Mouse (Mus musculus) ES-Bruce4 (cell line): Measurements from ENCODE around the gene Olfr1359. TPM values are rescaled to one million over a fixed set of nuclear protein-coding genes. Genes with fewer than 3 reads are reported as not detected.
"Not testable (repeated sequence)": the region's sequence is repeated elsewhere in the genome, so short reads cannot be mapped to it uniquely, and the experiment has no call there.

ENCODE experiments used
- H3K27ac ChIP-seq: 2 replicates; pipeline ENCODE4 v1.5.1; 2012; ENCODE audit warnings: low read length, inconsistent platforms; ENCODE audit not compliant: insufficient read depth
- H3K27me3 ChIP-seq: 2 replicates; pipeline ENCODE4 v1.6.1; 2012; ENCODE audit warnings: mild to moderate bottlenecking, low read length, inconsistent platforms; ENCODE audit not compliant: control insufficient read depth, poor library complexity, insufficient read depth, severe bottlenecking
- H3K36me3 ChIP-seq: 2 replicates; pipeline ENCODE4 v1.6.1; 2012; ENCODE audit warnings: inconsistent platforms, mild to moderate bottlenecking, low read length, moderate library complexity; ENCODE audit not compliant: control insufficient read depth, poor library complexity, insufficient read depth, severe bottlenecking
- H3K4me1 ChIP-seq: one replicate; pipeline ENCODE4 v1.8.1; 2011; ENCODE audit warnings: low read length; ENCODE audit not compliant: control insufficient read depth, insufficient read depth
- H3K4me3 ChIP-seq: 2 replicates; pipeline ENCODE4 v1.5.1; 2011; ENCODE audit warnings: low read depth, mild to moderate bottlenecking, low read length
- H3K9ac ChIP-seq: 2 replicates; pipeline ENCODE4 v1.6.1; 2012; ENCODE audit warnings: low read depth, mild to moderate bottlenecking, inconsistent platforms; ENCODE audit not compliant: poor library complexity, severe bottlenecking
- H3K9me3 ChIP-seq: replicated peaks from 2 replicates; pipeline ENCODE4 v1.6.1; 2012; ENCODE audit warnings: mild to moderate bottlenecking, low read length, inconsistent platforms; ENCODE audit not compliant: control insufficient read depth, poor library complexity, insufficient read depth, severe bottlenecking
- CTCF ChIP-seq: IDR thresholded peaks from one replicate; pipeline ENCODE4 v1.8.1; 2011; ENCODE audit warnings: low read depth, low read length
- EP300 ChIP-seq: IDR thresholded peaks from 2 replicates; pipeline ENCODE4 v1.6.1; 2011; ENCODE audit warnings: low read depth, low read length; ENCODE audit not compliant: insufficient read depth
- POLR2A ChIP-seq: IDR thresholded peaks from one replicate; pipeline ENCODE4 v1.8.1; 2011; ENCODE audit warnings: low read length; ENCODE audit not compliant: insufficient read depth
- polyA plus RNA-seq: library from polyadenylated mRNA; stranded (reverse); fragments of >200 nt; gene quantifications from 2 replicates; pipeline ENCODE4 v1.2.4, GENCODE M21; 2011; ENCODE audit warnings: low read depth; ENCODE audit not compliant: missing spikeins, insufficient read depth, insufficient read length

The Olfr1359 gene
- polyA plus RNA-seq, 1 experiment, result not detected

DNA sequence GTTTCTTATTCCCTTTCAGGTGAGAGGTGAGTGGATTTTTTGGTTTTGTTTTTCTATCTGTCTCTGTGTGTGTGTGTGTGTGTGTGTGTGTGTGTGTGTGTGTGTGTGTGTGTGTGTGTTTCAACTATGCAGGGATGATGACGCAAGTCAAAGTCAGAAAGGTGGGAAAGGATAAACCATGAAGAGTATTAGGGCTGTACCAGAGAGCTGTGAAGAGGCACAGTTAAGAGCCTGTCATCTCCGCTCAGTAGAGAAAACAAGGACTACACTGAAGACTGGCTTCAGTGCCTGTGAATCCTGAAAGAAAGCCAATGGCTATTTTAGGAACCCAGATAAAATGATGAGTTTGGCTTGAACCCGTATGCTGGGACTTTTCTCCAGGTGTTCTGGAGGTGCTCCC is 53.9 kb downstream of the Olfr1359 start:
- no peaks in the 10 kb centered on the region for H3K4me1 ChIP-seq
- no peak overlapping the region; the same call in 1 of the 2 replicates for H3K27ac ChIP-seq
- peak overlapping the region; percentile 73; the same call in 1 of the 2 replicates for H3K9ac ChIP-seq
- H3K4me3 ChIP-seq, result no peak overlapping the region
- H3K9me3 ChIP-seq, result no peaks in the 10 kb centered on the region
- H3K36me3 ChIP-seq, result peaks cover 5% of the 10 kb centered on the region
- no peak for TF ChIP-seq POLR2A
- no peak for TF ChIP-seq CTCF
- no peak for TF ChIP-seq EP300
- no peaks in the 10 kb centered on the region for H3K27me3 ChIP-seq

DNA sequence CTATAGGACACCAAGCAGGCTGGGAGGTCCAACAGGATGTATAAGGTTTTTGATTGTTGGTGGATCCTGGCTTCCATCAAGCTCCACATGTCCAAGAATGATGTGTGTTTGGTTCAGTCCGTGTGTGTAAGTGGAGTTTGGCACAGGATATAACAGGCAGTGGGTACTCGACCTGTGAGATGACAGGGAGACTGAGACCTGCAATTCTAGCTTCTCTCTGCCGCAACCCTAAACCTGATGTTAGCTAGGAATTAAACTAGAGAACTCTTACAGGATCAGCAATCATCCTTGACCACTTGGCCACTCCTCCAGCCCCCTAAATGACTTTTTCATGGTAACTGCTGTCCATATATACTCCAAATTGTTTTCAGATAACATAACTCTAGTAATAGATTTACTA is 54.4 kb downstream of the Olfr1359 start:
- Histone ChIP-seq H3K4me3 (peak overlapping the region; percentile 12; the same call in 1 of the 2 replicates), H3K27me3 (no peaks in the 10 kb centered on the region), H3K27ac (peak overlapping the region; percentile 61), H3K9me3 (no peaks in the 10 kb centered on the region), H3K4me1 (no peaks in the 10 kb centered on the region), H3K9ac (peak overlapping the region; percentile 73), H3K36me3 (peaks cover 5% of the 10 kb centered on the region)
- TF ChIP-seq CTCF (no peak), POLR2A (no peak), EP300 (no peak)

GRCm38 (mm10) chr13:21753051-21753523 is 55.2 kb downstream of the Olfr1359 start:
- peak overlapping the region; percentile 74 for H3K4me3 ChIP-seq
- peak overlapping the region; percentile 84 for H3K27ac ChIP-seq
- H3K4me1 ChIP-seq, result no peaks in the 10 kb centered on the region
- H3K9me3 ChIP-seq, result no peaks in the 10 kb centered on the region
- peaks cover 5% of the 10 kb centered on the region for H3K36me3 ChIP-seq
- no peak for TF ChIP-seq EP300
- no peak for TF ChIP-seq POLR2A
- no peak for TF ChIP-seq CTCF
- peak overlapping the region; percentile 73 for H3K9ac ChIP-seq
- H3K27me3 ChIP-seq, result no peaks in the 10 kb centered on the region

DNA sequence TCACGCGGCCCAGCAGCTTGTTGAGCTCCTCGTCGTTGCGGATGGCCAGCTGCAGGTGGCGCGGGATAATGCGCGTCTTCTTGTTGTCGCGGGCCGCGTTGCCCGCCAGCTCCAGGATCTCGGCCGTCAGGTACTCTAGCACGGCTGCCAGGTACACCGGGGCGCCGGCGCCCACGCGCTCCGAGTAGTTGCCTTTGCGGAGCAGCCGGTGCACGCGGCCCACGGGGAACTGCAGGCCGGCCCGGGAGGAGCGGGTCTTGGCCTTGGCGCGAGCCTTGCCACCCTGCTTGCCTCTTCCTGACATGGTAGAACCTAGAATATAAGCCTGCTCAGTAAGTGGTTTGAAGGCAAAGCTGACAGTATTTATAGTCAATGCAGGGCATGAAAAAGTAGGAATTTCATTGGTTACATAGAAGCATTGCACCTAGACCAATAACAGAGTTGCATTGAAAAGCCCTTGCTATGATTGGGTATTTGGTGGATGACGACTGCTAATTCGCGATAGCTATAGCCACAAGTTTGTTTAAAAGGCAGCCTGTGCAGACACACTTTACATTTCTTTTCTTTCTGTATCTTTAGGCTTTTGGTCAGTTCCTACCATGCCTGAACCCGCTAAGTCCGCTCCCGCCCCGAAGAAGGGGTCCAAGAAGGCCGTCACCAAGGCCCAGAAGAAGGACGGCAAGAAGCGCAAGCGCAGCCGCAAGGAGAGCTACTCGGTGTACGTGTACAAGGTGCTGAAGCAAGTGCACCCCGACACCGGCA is 55.8 kb downstream of the Olfr1359 start, which contains the start of the genes Hist1h2ak and Hist1h2bn:
TSS of gene Hist1h2ak (minus strand) at position 304 of the 762 bp plus-strand sequence.
TSS of gene Hist1h2bn (plus strand) at position 600 of the 762 bp plus-strand sequence.
- H3K9me3 ChIP-seq, H3K4me1 ChIP-seq, H3K27me3 ChIP-seq, H3K36me3 ChIP-seq: not testable (repeated sequence)
- peak within 1 kb of the TSS; percentile 74 for H3K4me3 ChIP-seq
- peak within 1 kb of the TSS; percentile 90 for H3K9ac ChIP-seq
- H3K27ac ChIP-seq, result peak within 1 kb of the TSS; percentile 84
- TF ChIP-seq POLR2A, result peak; percentile 71

- peak overlapping the region; percentile 90 for H3K9ac ChIP-seq
- H3K4me1 ChIP-seq, H3K9me3 ChIP-seq, H3K27me3 ChIP-seq, H3K36me3 ChIP-seq: not testable (repeated sequence)
- peak overlapping the region; percentile 80 for H3K27ac ChIP-seq
- peak overlapping the region; percentile 60 for H3K4me3 ChIP-seq
These were observed 56.5 kb downstream of the Olfr1359 start for GRCm38 (mm10) chr13:21754294-21755001.

- Histone ChIP-seq H3K9me3 (no peaks in the 10 kb centered on the region), H3K36me3 (no peaks in the 10 kb centered on the region), H3K9ac (no peak overlapping the region), H3K27ac (no peak overlapping the region), H3K4me3 (no peak overlapping the region), H3K4me1 (no peaks in the 10 kb centered on the region), H3K27me3 (no peaks in the 10 kb centered on the region)
- TF ChIP-seq CTCF (no peak), POLR2A (no peak), EP300 (no peak)
These were observed 57.8 kb downstream of the Olfr1359 start for GRCm38 (mm10) chr13:21755707-21756106.

Other genes with a start within 250 kb of the Olfr1359 start
- gene Zscan26, start 244.4 kb upstream of the Olfr1359 start, polyA plus RNA-seq, result 39.0 and 42.6 TPM in 2 replicates
- 0.55 TPM in 1 of 2 replicates, not detected in the other for gene Nkapl, start 229.6 kb upstream of the Olfr1359 start, polyA plus RNA-seq
- 0.58 and 0.59 TPM in 2 replicates for gene Zkscan4, start 219.2 kb upstream of the Olfr1359 start, polyA plus RNA-seq
- not detected in 2 replicates for gene Gm10065, start 218.7 kb upstream of the Olfr1359 start, polyA plus RNA-seq
- 0.52 TPM in 1 of 2 replicates, not detected in the other for gene AK157302, start 202.9 kb upstream of the Olfr1359 start, polyA plus RNA-seq
- gene Gm11273, start 196.7 kb upstream of the Olfr1359 start, polyA plus RNA-seq, result 3.2 and 7.4 TPM in 2 replicates
- gene Zkscan8, start 167.0 kb upstream of the Olfr1359 start, polyA plus RNA-seq, result 15.2 and 16.1 TPM in 2 replicates
- gene Olfr1366, start 155.3 kb upstream of the Olfr1359 start, polyA plus RNA-seq, result not detected in 2 replicates
- gene Olfr1535, start 138.2 kb upstream of the Olfr1359 start, polyA plus RNA-seq, result 0.15 and 0.23 TPM in 2 replicates
- gene Olfr1364, start 116.4 kb upstream of the Olfr1359 start, polyA plus RNA-seq, result not detected in 2 replicates
- not detected in 2 replicates for gene Olfr1362, start 84.1 kb upstream of the Olfr1359 start, polyA plus RNA-seq
- not detected in 2 replicates for gene Olfr11, start 55.6 kb upstream of the Olfr1359 start, polyA plus RNA-seq
- not detected in 2 replicates for gene Olfr1361, start 34.7 kb upstream of the Olfr1359 start, polyA plus RNA-seq
- gene Olfr1360, start 20.7 kb upstream of the Olfr1359 start, polyA plus RNA-seq, result not detected in 2 replicates
- 25.5 and 27.2 TPM in 2 replicates for gene Hist1h2bl, start 18.0 kb downstream of the Olfr1359 start, polyA plus RNA-seq
- 3.6 TPM in 1 of 2 replicates, not detected in the other for gene Hist1h2ai, start 18.3 kb downstream of the Olfr1359 start, polyA plus RNA-seq
- gene Hist1h3h, start 19.5 kb downstream of the Olfr1359 start, polyA plus RNA-seq, result 25.3 and 31.8 TPM in 2 replicates
- 14.2 and 21.7 TPM in 2 replicates for gene Hist1h2bm, start 23.9 kb downstream of the Olfr1359 start, polyA plus RNA-seq
- 8.2 and 13.4 TPM in 2 replicates for gene Hist1h4j, start 37.0 kb downstream of the Olfr1359 start, polyA plus RNA-seq
- gene Hist1h4k, start 52.4 kb downstream of the Olfr1359 start, polyA plus RNA-seq, result 16.3 and 17.1 TPM in 2 replicates
- 6.7 and 7.5 TPM in 2 replicates for gene Hist1h2ak, start 55.7 kb downstream of the Olfr1359 start, polyA plus RNA-seq
- 19.3 and 20.7 TPM in 2 replicates for gene Hist1h2bn, start 56.0 kb downstream of the Olfr1359 start, polyA plus RNA-seq
- 7.4 and 9.2 TPM in 2 replicates for gene Hist1h1b, start 82.5 kb downstream of the Olfr1359 start, polyA plus RNA-seq
- not detected in 2 replicates for gene Hist1h3i, start 85.3 kb downstream of the Olfr1359 start, polyA plus RNA-seq
- gene Hist1h2an, start 89.1 kb downstream of the Olfr1359 start, polyA plus RNA-seq, result not detected in 2 replicates
- gene Hist1h2bp, start 89.3 kb downstream of the Olfr1359 start, polyA plus RNA-seq, result 2.5 TPM in 1 of 2 replicates, not detected in the other
- gene Hist1h2bq, start 112.1 kb downstream of the Olfr1359 start, polyA plus RNA-seq, result 16.9 and 28.4 TPM in 2 replicates
- gene Hist1h2ao, start 112.4 kb downstream of the Olfr1359 start, polyA plus RNA-seq, result not detected in 2 replicates
- 12.0 and 17.7 TPM in 2 replicates for gene Hist1h4m, start 113.6 kb downstream of the Olfr1359 start, polyA plus RNA-seq
- 16.5 and 26.2 TPM in 2 replicates for gene Hist1h4n, start 134.1 kb downstream of the Olfr1359 start, polyA plus RNA-seq
- 47.5 and 51.1 TPM in 2 replicates for gene Hist1h2ap, start 135.4 kb downstream of the Olfr1359 start, polyA plus RNA-seq
- gene Hist1h2br, start 135.6 kb downstream of the Olfr1359 start, polyA plus RNA-seq, result 18.1 and 27.4 TPM in 2 replicates
- gene Zfp184, start 247.0 kb downstream of the Olfr1359 start, polyA plus RNA-seq, result 8.1 and 11.5 TPM in 2 replicates